Mouse (Mus musculus) limb, embryonic 14.5 days (tissue): ENCODE measurements around the gene Gadd45gip1. TPM values are rescaled to one million over a fixed set of nuclear protein-coding genes. Genes with fewer than 3 reads are reported as not detected.

Experiments
- ATAC-seq: fragments of 200-750 bp; cut with Nextera tagmentation; 2 replicates; pipeline ENCODE4 v1.8.0; 2017; ENCODE audit warnings: low read depth, moderate number of reproducible peaks, moderate TSS enrichment; ENCODE audit not compliant: low FRiP score
- DNase-seq: peaks from one replicate; pipeline ENCODE4 v3.0.0-alpha.2; 2015; ENCODE audit warnings: low spot score
- H3K27ac ChIP-seq: fragments of 300-500 bp; sonication (generic); replicated peaks from 2 replicates; pipeline ENCODE4 v1.5.1; 2014; ENCODE audit warnings: low read depth, mild to moderate bottlenecking, low read length, moderate library complexity, mixed read lengths
- H3K27me3 ChIP-seq: fragments of 300-500 bp; sonication (generic); 2 replicates; pipeline ENCODE4 v1.6.1; 2014; ENCODE audit warnings: low read length, mixed read lengths; ENCODE audit not compliant: control insufficient read depth, insufficient read depth
- H3K36me3 ChIP-seq: fragments of 300-500 bp; sonication (generic); 2 replicates; pipeline ENCODE4 v1.6.1; 2014; ENCODE audit warnings: mild to moderate bottlenecking, low read length, moderate library complexity, mixed read lengths; ENCODE audit not compliant: control insufficient read depth, insufficient read depth
- H3K4me1 ChIP-seq: fragments of 300-500 bp; sonication (generic); 2 replicates; pipeline ENCODE4 v1.6.1; 2014; ENCODE audit warnings: antibody characterized with exemption, low read length, mixed read lengths; ENCODE audit not compliant: control insufficient read depth, insufficient read depth
- H3K4me2 ChIP-seq: fragments of 300-500 bp; sonication (generic); replicated peaks from 2 replicates; pipeline ENCODE4 v1.6.1; 2014; ENCODE audit warnings: low read depth, mild to moderate bottlenecking, low read length, moderate library complexity; ENCODE audit not compliant: severe bottlenecking
- H3K4me3 ChIP-seq: fragments of 300-500 bp; sonication (generic); replicated peaks from 2 replicates; pipeline ENCODE4 v1.5.1; 2014; ENCODE audit warnings: low read length
- H3K9ac ChIP-seq: fragments of 300-500 bp; sonication (generic); 2 replicates; pipeline ENCODE4 v1.6.1; 2014; ENCODE audit warnings: mild to moderate bottlenecking, low read depth, low read length, moderate library complexity; ENCODE audit not compliant: severe bottlenecking
- H3K9me3 ChIP-seq: fragments of 300-500 bp; sonication (generic); 2 replicates; pipeline ENCODE4 v1.6.1; 2016; ENCODE audit warnings: low read length; ENCODE audit not compliant: control insufficient read depth
- POLR2A ChIP-seq: fragments of 200-500 bp; IDR thresholded peaks from 2 replicates; pipeline ENCODE4 v1.8.0; 2012; ENCODE audit warnings: inconsistent platforms, mild to moderate bottlenecking, moderate library complexity, borderline replicate concordance; ENCODE audit not compliant: insufficient read depth, insufficient read length; ENCODE audit errors: extremely low read depth
- WGBS: fragments of 180-500 bp; shearing (Covaris S2); extraction: QIAGEN DNeasy Blood & Tissue Kit; methylation state at CpG from one replicate; pipeline ENCODE4 v1.1.7; 2014; 5-methylcytosine and 5-hydroxymethylcytosine counted together
- polyA plus RNA-seq, 2 experiments: library from polyadenylated mRNA; depleted of rRNA in 1 of 2; stranded (reverse) in 1 of 2; unstranded in 1 of 2; fragments of >200 nt; fragmentation: Nextera tagmentation in 1 of 2; extraction: Ambion mirVana in 1 of 2; gene quantifications; 2 replicates each; pipeline versions ENCODE4 v1.2.1 to v1.2.3; 2012 to 2014

The Gadd45gip1 gene
- polyA plus RNA-seq, 2 experiments = 44.9 to 45.6 TPM

GRCm38 (mm10) chr8:84786801-84787467 is 44.4 kb upstream of the Gadd45gip1 start:
- ATAC-seq = no peak
- no peak for DNase-seq
- peaks cover 94% of the 10 kb centered on the region for H3K4me1 ChIP-seq
- peaks cover 18% of the 10 kb centered on the region; the same call in 1 of the 2 replicates for H3K36me3 ChIP-seq
- no peak overlapping the region for H3K27ac ChIP-seq
- peak overlapping the region; percentile 25 for H3K4me3 ChIP-seq
- H3K9me3 ChIP-seq = no peaks in the 10 kb centered on the region
- H3K27me3 ChIP-seq = 0 out of 2 replicates have a peak, but pooled peaks cover 24% of the 10 kb centered on the region
- TF ChIP-seq POLR2A = no peak
- 35% methylated on average over 11 of the region's 11 CpGs for WGBS
- 0 out of 2 replicates have a peak overlapping the region, but pooled peaks have one; percentile 38 for H3K9ac ChIP-seq
- H3K4me2 ChIP-seq = peak overlapping the region; percentile 41

- Histone ChIP-seq H3K27me3 (0 out of 2 replicates have a peak, but pooled peaks cover 24% of the 10 kb centered on the region), H3K4me2 (peak overlapping the region; percentile 41; the same call in 1 of the 2 replicates), H3K36me3 (peaks cover 19% of the 10 kb centered on the region; the same call in 1 of the 2 replicates), H3K4me3 (no peak overlapping the region), H3K4me1 (peaks cover 87% of the 10 kb centered on the region), H3K27ac (no peak overlapping the region), H3K9me3 (no peaks in the 10 kb centered on the region), H3K9ac (0 out of 2 replicates have a peak overlapping the region, but pooled peaks have one; percentile 29)
- 43% methylated on average over 14 of the region's 14 CpGs for WGBS
- ATAC-seq (no peak), DNase-seq (no peak)
- no peak for TF ChIP-seq POLR2A
These were observed 43.6 kb upstream of the Gadd45gip1 start for GRCm38 (mm10) chr8:84787523-84788302.

GRCm38 (mm10) chr8:84788896-84789295 is 42.4 kb upstream of the Gadd45gip1 start:
- no peak for TF ChIP-seq POLR2A
- H3K36me3 ChIP-seq = peaks cover 28% of the 10 kb centered on the region; the same call in 1 of the 2 replicates
- H3K27me3 ChIP-seq = 0 out of 2 replicates have a peak, but pooled peaks cover 24% of the 10 kb centered on the region
- H3K4me2 ChIP-seq = peak overlapping the region; percentile 37
- 0 out of 2 replicates have a peak overlapping the region, but pooled peaks have one; percentile 7 for H3K4me3 ChIP-seq
- H3K4me1 ChIP-seq = peaks cover 82% of the 10 kb centered on the region
- WGBS = 5% methylated on average over 11 of the region's 11 CpGs
- DNase-seq (peak; percentile 79), ATAC-seq (no peak)
- no peaks in the 10 kb centered on the region for H3K9me3 ChIP-seq
- H3K9ac ChIP-seq = 0 out of 2 replicates have a peak overlapping the region, but pooled peaks have one; percentile 29
- peak overlapping the region; percentile 58; the same call in 1 of the 2 replicates for H3K27ac ChIP-seq

- Histone ChIP-seq H3K36me3 (peaks cover 28% of the 10 kb centered on the region; the same call in 1 of the 2 replicates), H3K4me3 (no peak overlapping the region), H3K4me2 (peak overlapping the region; percentile 37), H3K9ac (0 out of 2 replicates have a peak overlapping the region, but pooled peaks have one; percentile 5), H3K4me1 (peaks cover 82% of the 10 kb centered on the region), H3K27ac (peak overlapping the region; percentile 58), H3K9me3 (no peaks in the 10 kb centered on the region), H3K27me3 (0 out of 2 replicates have a peak, but pooled peaks cover 23% of the 10 kb centered on the region)
- no peak for TF ChIP-seq POLR2A
- ATAC-seq (no peak), DNase-seq (no peak)
- WGBS = 51% methylated on average over 5 of the region's 5 CpGs
These were observed 42.0 kb upstream of the Gadd45gip1 start for GRCm38 (mm10) chr8:84789345-84789744.
